Mouse (Mus musculus) olfactory bulb, adult 2 months (tissue): ENCODE data around the gene Acvr2a.
A peak's percentile ranks its signal among the peaks of the same experiment; 100 is the strongest.

Experiments
- CTCF ChIP-seq: fragments of 200-500 bp; IDR thresholded peaks from 2 replicates; pipeline ENCODE4 v1.5.1; 2012; ENCODE audit warnings: low read depth, mild to moderate bottlenecking, low read length, moderate library complexity; ENCODE audit not compliant: insufficient read depth
- POLR2A ChIP-seq: fragments of 200-500 bp; IDR thresholded peaks from 2 replicates; pipeline ENCODE4 v1.6.1; 2012; ENCODE audit warnings: mild to moderate bottlenecking, low read depth, low read length, moderate library complexity; ENCODE audit not compliant: insufficient read depth

GRCm38 (mm10) chr2:48948841-48949584 is 135.1 kb downstream of the Acvr2a start, which contains the start of gene Mbd5:
- TF ChIP-seq CTCF (no peak), POLR2A (peak; percentile 86)
